Mouse (Mus musculus) heart, embryonic 16.5 days (tissue): ENCODE data around the gene Slc11a1. TPM values are rescaled to one million over a fixed set of nuclear protein-coding genes. Genes with fewer than 3 reads are reported as not detected.
A peak's percentile ranks its signal among the peaks of the same experiment; 100 is the strongest.

Experiments
- ATAC-seq: fragments of 200-750 bp; cut with Nextera tagmentation; replicated peaks from 2 replicates; pipeline ENCODE4 v1.8.0; 2017; ENCODE audit warnings: moderate number of reproducible peaks; ENCODE audit not compliant: insufficient read depth, low FRiP score; ENCODE audit errors: extremely low read depth
- H3K27ac ChIP-seq: fragments of 300-500 bp; sonication (generic); 2 replicates; pipeline ENCODE4 v1.5.1; 2014; ENCODE audit warnings: mild to moderate bottlenecking, low read length, control low read depth, moderate library complexity
- H3K27me3 ChIP-seq: fragments of 300-500 bp; sonication (generic); 2 replicates; pipeline ENCODE4 v1.6.1; 2014; ENCODE audit warnings: low read length, mixed read lengths; ENCODE audit not compliant: control insufficient read depth, insufficient read depth
- H3K36me3 ChIP-seq: fragments of 300-500 bp; sonication (generic); 2 replicates; pipeline ENCODE4 v1.6.1; 2014; ENCODE audit not compliant: control insufficient read depth, insufficient read depth
- H3K4me1 ChIP-seq: fragments of 300-500 bp; sonication (generic); 2 replicates; pipeline ENCODE4 v1.6.1; 2014; ENCODE audit warnings: low read length, mixed read lengths; ENCODE audit not compliant: control insufficient read depth, insufficient read depth
- H3K4me2 ChIP-seq: fragments of 300-500 bp; sonication (generic); 2 replicates; pipeline ENCODE4 v1.6.1; 2014; ENCODE audit warnings: low read depth, mild to moderate bottlenecking, control low read depth, low read length
- H3K4me3 ChIP-seq: fragments of 300-500 bp; sonication (generic); 2 replicates; pipeline ENCODE4 v1.5.1; 2014; ENCODE audit warnings: mild to moderate bottlenecking, control low read depth, low read length
- H3K9ac ChIP-seq: fragments of 300-500 bp; sonication (generic); 2 replicates; pipeline ENCODE4 v1.6.1; 2014; ENCODE audit warnings: low read length, control low read depth
- H3K9me3 ChIP-seq: fragments of 300-500 bp; sonication (generic); replicated peaks from 2 replicates; pipeline ENCODE4 v1.6.1; 2016; ENCODE audit warnings: low read length; ENCODE audit not compliant: control insufficient read depth
- whole genome bisulfite sequencing: fragments of 180-500 bp; shearing (Covaris S2); extraction: QIAGEN DNeasy Blood & Tissue Kit; methylation state at CpG from one replicate; pipeline ENCODE4 v1.1.7; 2014; 5-methylcytosine and 5-hydroxymethylcytosine counted together
- polyA plus RNA-seq: library from polyadenylated mRNA; unstranded; fragments of >200 nt; fragmentation: Nextera tagmentation; extraction: Ambion mirVana; gene quantifications from 2 replicates; pipeline ENCODE4 v1.2.1, GENCODE M21; 2015

Gene Slc11a1
- polyA plus RNA-seq, 1 experiment from 2014 or later: 4.3 TPM

- Histone ChIP-seq H3K9me3 (no peaks in the 10 kb centered on the region), H3K36me3 (no peaks in the 10 kb centered on the region), H3K27ac (no peak overlapping the region), H3K4me2 (no peak overlapping the region), H3K4me3 (no peak overlapping the region), H3K4me1 (peaks cover 4% of the 10 kb centered on the region; the same call in 1 of the 2 replicates), H3K9ac (no peak overlapping the region), H3K27me3 (0 out of 2 replicates have a peak, but pooled peaks cover 3% of the 10 kb centered on the region)
- 69% methylated on average over 5 of the region's 5 CpGs for WGBS
- ATAC-seq: no peak
These were observed 11.6 kb upstream of the Slc11a1 start for GRCm38 (mm10) chr1:74363437-74363836.

DNA sequence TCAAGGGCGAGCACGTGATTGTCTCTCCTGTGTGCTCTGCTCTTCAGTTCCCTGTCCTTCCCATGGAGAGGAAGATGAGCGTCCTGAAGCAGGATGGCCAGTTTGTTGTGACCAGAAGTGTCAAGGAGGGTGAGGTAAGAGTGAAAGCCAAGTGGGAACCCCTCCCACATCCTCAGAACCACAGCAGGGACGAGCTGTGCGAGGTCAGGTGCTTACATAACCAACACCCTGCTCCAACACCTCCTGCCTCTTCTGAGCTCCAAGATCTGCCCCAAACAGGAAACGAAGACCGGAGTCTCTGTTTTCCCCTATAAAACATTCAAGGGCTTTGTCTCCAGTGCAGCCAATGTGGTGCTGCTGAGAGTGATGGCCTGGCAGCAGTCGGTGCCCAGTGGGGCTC lies 10.7 kb upstream of the Slc11a1 start:
- H3K27ac ChIP-seq: no peak overlapping the region
- H3K4me3 ChIP-seq: no peak overlapping the region
- no peaks in the 10 kb centered on the region for H3K36me3 ChIP-seq
- H3K4me1 ChIP-seq: peaks cover 4% of the 10 kb centered on the region; the same call in 1 of the 2 replicates
- no peak overlapping the region for H3K4me2 ChIP-seq
- ATAC-seq: no peak
- 0 out of 2 replicates have a peak, but pooled peaks cover 3% of the 10 kb centered on the region for H3K27me3 ChIP-seq
- no peak overlapping the region for H3K9ac ChIP-seq
- no peaks in the 10 kb centered on the region for H3K9me3 ChIP-seq
- 64% methylated on average over 8 of the region's 8 CpGs for WGBS

DNA sequence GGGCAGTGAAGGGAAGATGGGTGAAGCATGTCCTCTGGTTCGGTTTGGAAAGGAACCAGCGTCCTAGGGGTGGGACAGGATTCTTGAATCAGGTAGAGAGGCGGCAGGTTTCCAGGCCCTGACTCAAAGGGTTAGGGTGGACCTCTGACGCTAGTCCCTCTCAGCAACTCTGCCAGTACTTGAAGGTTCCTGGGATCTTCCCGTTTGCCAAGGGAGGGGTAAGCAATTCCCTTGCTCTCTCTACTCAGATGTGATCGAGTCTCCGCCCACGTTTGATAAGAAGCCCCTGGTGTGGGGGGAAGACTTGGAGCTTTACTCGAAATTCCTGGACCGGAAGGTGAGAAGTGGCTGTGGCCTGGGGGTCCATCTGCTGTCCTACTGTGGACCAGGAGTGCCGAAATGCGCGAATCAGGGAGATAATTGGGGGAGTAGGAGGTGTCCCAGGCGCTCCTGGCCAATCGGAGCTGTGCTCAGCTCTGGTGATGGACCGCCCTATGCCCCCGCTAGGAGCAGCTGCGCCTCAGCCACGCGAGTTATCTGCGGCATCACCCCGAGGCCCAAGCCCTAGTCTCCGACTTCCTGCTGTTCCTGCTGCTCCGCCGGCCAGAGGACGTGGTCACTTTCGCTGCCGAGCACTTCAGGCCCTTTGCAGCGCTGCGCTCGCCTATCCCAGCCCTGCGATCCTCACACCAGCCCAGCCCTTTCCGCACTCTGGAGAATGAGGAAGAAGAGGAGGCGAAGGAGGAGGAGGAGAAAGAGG lies 6.9 kb upstream of the Slc11a1 start:
- peak; percentile 71 for ATAC-seq
- Histone ChIP-seq H3K9ac (peak overlapping the region; percentile 63), H3K4me1 (peaks cover 4% of the 10 kb centered on the region; the same call in 1 of the 2 replicates), H3K27me3 (0 out of 2 replicates have a peak, but pooled peaks cover 3% of the 10 kb centered on the region), H3K4me3 (peak overlapping the region; percentile 46), H3K4me2 (peak overlapping the region; percentile 75), H3K27ac (0 out of 2 replicates have a peak overlapping the region, but pooled peaks have one; percentile 26), H3K9me3 (no peaks in the 10 kb centered on the region), H3K36me3 (no peaks in the 10 kb centered on the region)
- 6% methylated on average over 34 of the region's 34 CpGs for WGBS

- H3K9ac ChIP-seq: no peak overlapping the region
- 38% methylated on average over 4 of the region's 4 CpGs for WGBS
- no peak for ATAC-seq
- H3K4me3 ChIP-seq: no peak overlapping the region
- no peaks in the 10 kb centered on the region for H3K36me3 ChIP-seq
- no peak overlapping the region for H3K4me2 ChIP-seq
- 0 out of 2 replicates have a peak, but pooled peaks cover 3% of the 10 kb centered on the region for H3K27me3 ChIP-seq
- peaks cover 10% of the 10 kb centered on the region for H3K4me1 ChIP-seq
- no peaks in the 10 kb centered on the region for H3K9me3 ChIP-seq
- H3K27ac ChIP-seq: no peak overlapping the region
These were observed 5.0 kb upstream of the Slc11a1 start for GRCm38 (mm10) chr1:74370040-74370439.

GRCm38 (mm10) chr1:74373372-74373771 lies 1.6 kb upstream of the Slc11a1 start:
- no peak overlapping the region for H3K27ac ChIP-seq
- H3K9me3 ChIP-seq: no peaks in the 10 kb centered on the region
- no peaks in the 10 kb centered on the region for H3K36me3 ChIP-seq
- ATAC-seq: no peak
- no peak overlapping the region for H3K4me2 ChIP-seq
- no peak overlapping the region for H3K9ac ChIP-seq
- no peaks in the 10 kb centered on the region for H3K27me3 ChIP-seq
- H3K4me1 ChIP-seq: peaks cover 7% of the 10 kb centered on the region
- H3K4me3 ChIP-seq: no peak overlapping the region
- WGBS: 63% methylated on average over 4 of the region's 4 CpGs

DNA sequence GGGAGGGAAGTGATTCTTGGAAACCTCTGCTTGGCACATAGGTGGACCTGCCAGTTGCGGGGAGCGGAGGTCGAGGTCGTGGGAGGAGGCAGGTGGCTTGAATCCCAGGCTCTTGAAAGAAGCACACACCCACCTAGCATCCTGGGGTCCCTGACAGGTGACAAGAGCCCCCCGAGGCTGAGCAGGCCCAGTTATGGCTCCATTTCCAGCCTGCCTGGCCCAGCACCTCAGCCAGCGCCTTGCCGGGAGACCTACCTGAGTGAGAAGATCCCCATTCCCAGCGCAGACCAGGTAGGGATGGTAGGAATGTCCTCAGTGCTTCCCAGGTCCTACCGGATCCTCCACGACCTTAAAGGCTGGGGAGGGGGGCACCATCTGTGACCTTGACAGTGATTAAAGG lies 566 bp downstream of the Slc11a1 start:
- no peak for ATAC-seq
- peaks cover 7% of the 10 kb centered on the region for H3K4me1 ChIP-seq

DNA sequence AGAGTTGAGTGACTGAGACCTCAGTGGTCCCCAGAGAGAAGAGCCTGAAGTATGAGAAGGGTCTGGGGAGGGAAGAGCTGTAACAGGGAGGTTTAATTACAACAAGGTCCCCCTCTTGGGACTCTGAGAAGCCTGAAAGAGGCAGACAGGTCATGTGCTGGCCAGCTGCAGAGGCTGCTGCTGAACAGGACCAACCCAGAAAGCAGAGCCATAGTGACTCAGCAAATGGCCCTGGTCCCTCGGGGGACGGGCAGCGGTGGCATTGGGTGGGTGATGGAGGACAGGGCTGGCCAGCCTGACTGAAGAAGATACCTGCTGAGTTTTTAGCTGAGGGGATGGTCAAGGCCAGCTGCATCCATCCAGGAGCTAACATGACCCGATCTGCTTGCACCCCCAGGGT lies 1.4 kb downstream of the Slc11a1 start:
- Histone ChIP-seq H3K36me3 (no peaks in the 10 kb centered on the region), H3K9me3 (no peaks in the 10 kb centered on the region), H3K27me3 (no peaks in the 10 kb centered on the region), H3K27ac (no peak overlapping the region), H3K4me1 (peaks cover 7% of the 10 kb centered on the region), H3K4me2 (no peak overlapping the region), H3K9ac (no peak overlapping the region), H3K4me3 (no peak overlapping the region)
- 84% methylated on average over 4 of the region's 4 CpGs for WGBS
- no peak for ATAC-seq

More for the DNA sequence above, 566 bp downstream of the Slc11a1 start:
- Histone ChIP-seq H3K9me3 (no peaks in the 10 kb centered on the region), H3K9ac (0 out of 2 replicates have a peak overlapping the region, but pooled peaks have one; percentile 29), H3K4me3 (no peak overlapping the region), H3K4me2 (no peak overlapping the region), H3K36me3 (no peaks in the 10 kb centered on the region), H3K27me3 (no peaks in the 10 kb centered on the region), H3K27ac (no peak overlapping the region)
- WGBS: 74% methylated on average over 10 of the region's 10 CpGs

DNA sequence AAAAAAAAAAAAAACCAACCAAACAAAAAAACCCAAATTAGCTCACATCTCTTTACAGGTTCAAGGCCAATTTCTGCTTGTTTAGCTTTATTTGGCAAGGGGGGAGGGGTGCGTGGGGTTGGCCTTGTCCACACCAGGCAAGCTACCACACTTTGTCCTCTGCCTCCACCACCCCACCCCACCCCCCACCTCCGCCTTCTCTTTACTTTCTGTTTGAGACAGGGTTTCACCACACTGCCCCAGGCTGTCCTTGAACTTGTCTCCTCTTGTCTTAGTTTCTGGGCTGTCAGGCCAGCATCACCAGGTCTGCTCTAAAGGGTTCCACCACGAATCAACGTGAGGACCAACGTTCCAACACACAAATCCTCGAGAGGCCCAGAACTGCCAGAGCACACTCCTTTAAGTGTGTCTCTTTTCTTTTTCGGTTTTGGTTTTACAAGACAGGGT lies 4.1 kb downstream of the Slc11a1 start:
- H3K4me2 ChIP-seq: no peak overlapping the region
- 79% methylated on average over 7 of the region's 7 CpGs for WGBS
- H3K9ac ChIP-seq: no peak overlapping the region
- no peak overlapping the region for H3K4me3 ChIP-seq
- ATAC-seq: no peak
- H3K9me3 ChIP-seq: no peaks in the 10 kb centered on the region
- no peaks in the 10 kb centered on the region for H3K36me3 ChIP-seq
- no peaks in the 10 kb centered on the region for H3K27me3 ChIP-seq
- H3K27ac ChIP-seq: no peak overlapping the region
- peaks cover 7% of the 10 kb centered on the region for H3K4me1 ChIP-seq

DNA sequence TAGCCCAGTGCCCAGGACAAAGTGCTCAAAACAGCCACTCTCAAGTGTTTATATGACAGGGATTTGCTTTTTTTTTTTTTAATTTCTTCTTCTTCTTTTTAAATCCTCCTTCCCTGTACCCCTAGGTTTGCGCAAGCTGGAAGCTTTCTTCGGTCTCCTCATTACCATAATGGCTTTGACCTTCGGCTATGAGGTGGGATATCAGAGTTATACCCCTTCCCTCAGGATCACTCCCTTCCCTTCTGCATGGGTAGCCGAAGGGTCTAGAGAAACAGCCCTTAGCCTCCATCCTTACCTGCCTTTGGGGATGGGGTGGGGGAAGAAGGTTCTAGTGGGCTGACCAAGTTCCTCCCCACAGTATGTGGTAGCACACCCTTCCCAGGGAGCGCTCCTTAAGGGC lies 5.5 kb downstream of the Slc11a1 start:
- no peaks in the 10 kb centered on the region for H3K36me3 ChIP-seq
- H3K4me2 ChIP-seq: no peak overlapping the region
- H3K9ac ChIP-seq: no peak overlapping the region
- H3K4me3 ChIP-seq: no peak overlapping the region
- H3K4me1 ChIP-seq: no peaks in the 10 kb centered on the region
- no peak overlapping the region for H3K27ac ChIP-seq
- H3K9me3 ChIP-seq: no peaks in the 10 kb centered on the region
- 92% methylated on average over 5 of the region's 5 CpGs for WGBS
- no peak for ATAC-seq
- H3K27me3 ChIP-seq: no peaks in the 10 kb centered on the region
